Mouse (Mus musculus) lung, postnatal 0 days (tissue): Measurements from ENCODE around the gene Fam178b.

Experiments used
- CTCF ChIP-seq: IDR thresholded peaks from 2 replicates; pipeline ENCODE4 v1.5.1; 2016; ENCODE audit warnings: antibody characterized with exemption, mild to moderate bottlenecking
- EP300 ChIP-seq: IDR thresholded peaks from 2 replicates; pipeline ENCODE4 v1.6.1; 2016; ENCODE audit warnings: antibody characterized with exemption, mild to moderate bottlenecking, control low read depth

- no peak for TF ChIP-seq CTCF
- TF ChIP-seq EP300: no peak
These were observed 164.7 kb downstream of the Fam178b start for GRCm38 (mm10) chr1:36518259-36518658.
